15 mouse cellular contexts compared by ENCODE assay signal in genomic region chr2:93347018-93347417, GRCm38 (mm10).
"Had no signal": no experiment of that assay in that cellular context is flagged by ENCODE, and none has a peak within 500 bp of the region (broad histone marks: within the 10 kb centered on the region; RNA-seq: fewer than 3 reads in every experiment).

No protein-coding gene starts in this region.

- H3K36me3 ChIP-seq: limb, embryonic 12.5 days; liver, embryonic 13.5 days; midbrain, embryonic 12.5 days; neural tube, embryonic 15.5 days had no signal

- H3K4me2 ChIP-seq: limb, embryonic 12.5 days; liver, embryonic 13.5 days; midbrain, embryonic 12.5 days; neural tube, embryonic 15.5 days had no signal

- H3K27ac ChIP-seq: layer of hippocampus, adult 2 months; limb, embryonic 12.5 days; midbrain, embryonic 12.5 days; neural tube, embryonic 15.5 days had no signal

- H3K9me3 ChIP-seq: limb, embryonic 12.5 days; liver, embryonic 13.5 days; midbrain, embryonic 12.5 days; neural tube, embryonic 15.5 days had no signal

- DNase-seq: kidney, adult 8-10 months; kidney, postnatal 10 days; kidney, postnatal 4 days; liver; liver, embryonic 13.5 days; liver, postnatal 0 days; right cerebral cortex, adult 18-20 months; right cerebral cortex, postnatal 25 days; thymus, postnatal 36 days had no signal

- H3K4me3 ChIP-seq: layer of hippocampus, adult 2 months; limb, embryonic 12.5 days; liver, embryonic 13.5 days; midbrain, embryonic 12.5 days; myocyte; neural tube, embryonic 15.5 days had no signal

- H3K4me1 ChIP-seq: limb, embryonic 12.5 days; midbrain, embryonic 12.5 days; neural tube, embryonic 15.5 days had no signal

- H3K27me3 ChIP-seq: liver, embryonic 13.5 days; neural tube, embryonic 15.5 days had no signal

- ATAC-seq: intestine, postnatal 0 days; liver, postnatal 0 days had no signal

- H3K9ac ChIP-seq: limb, embryonic 12.5 days; liver, postnatal 0 days; midbrain, embryonic 12.5 days; neural tube, embryonic 15.5 days had no signal
